Mouse (Mus musculus): ENCODE measurements around the gene Itm2c.

The Itm2c gene

GRCm38 (mm10) chr1:85894231-85894747 is at the start of gene Itm2c:
TSS of gene Itm2c (plus strand) at chr1:85894281.
- DNase-seq (ENCODE audit: low read depth, low spot score) = peak; percentile 89

DNA sequence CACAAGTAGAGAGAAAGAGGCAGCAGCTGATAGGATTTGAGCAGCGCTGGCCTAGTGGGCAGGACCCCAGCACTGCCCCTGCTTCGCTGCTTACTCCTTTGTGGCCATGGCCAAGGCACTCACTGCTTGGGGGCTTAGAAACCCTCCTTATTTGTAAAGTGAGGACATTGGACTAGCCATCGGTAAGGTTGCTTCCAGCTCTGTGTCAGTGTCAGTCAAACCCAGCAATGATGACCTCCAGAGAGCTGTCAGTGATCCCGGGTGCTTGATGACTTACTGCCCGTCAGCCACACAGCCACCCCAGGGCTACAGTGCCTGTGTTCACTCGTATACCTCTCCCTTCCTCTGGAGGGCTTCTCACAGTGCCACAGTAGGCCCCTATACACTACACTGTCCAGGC is 49.1 kb upstream of the Itm2c start:
- DNase-seq (ENCODE audit: low read depth, low spot score) = no peak

DNA sequence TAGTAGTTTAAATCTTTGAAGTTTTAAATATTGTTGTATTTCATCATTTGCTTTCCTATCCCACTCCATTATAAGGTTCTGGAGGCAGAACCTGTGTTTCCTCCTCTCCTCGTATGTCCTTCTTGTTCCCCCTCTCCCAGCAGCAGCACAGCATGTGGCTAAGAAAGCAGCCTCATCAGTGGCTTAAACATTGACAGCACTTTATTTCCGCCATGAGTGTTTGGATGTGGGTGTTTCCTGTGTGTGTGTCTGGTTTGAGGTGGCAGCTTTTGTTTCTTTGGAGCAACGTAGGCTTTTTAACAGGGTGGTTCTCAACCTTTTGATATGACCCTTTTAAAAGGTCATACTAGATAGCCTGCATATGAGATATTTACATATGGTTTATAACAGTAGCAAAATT is 48.6 kb upstream of the Itm2c start:
- DNase-seq (ENCODE audit: low read depth, low spot score) = no peak

DNA sequence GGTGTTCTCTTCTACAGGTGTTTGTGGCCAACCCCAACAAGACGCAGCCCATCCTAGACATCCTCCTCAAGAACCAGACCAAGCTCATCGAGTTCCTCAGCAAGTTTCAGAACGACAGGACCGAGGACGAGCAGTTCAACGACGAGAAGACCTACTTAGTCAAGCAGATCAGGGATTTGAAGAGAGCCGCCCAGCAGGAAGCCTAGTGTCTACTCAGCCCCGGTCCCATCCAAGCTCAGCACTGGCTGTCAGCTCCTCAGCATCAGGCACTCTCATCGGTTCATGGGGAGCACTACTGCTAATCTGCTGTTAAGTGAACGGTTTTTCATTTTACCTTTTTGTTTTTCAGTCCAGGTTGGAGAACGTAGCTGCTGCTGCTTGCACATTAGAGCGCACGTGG is 45.1 kb upstream of the Itm2c start:
- no peak for DNase-seq (ENCODE audit: low read depth, low spot score)

DNA sequence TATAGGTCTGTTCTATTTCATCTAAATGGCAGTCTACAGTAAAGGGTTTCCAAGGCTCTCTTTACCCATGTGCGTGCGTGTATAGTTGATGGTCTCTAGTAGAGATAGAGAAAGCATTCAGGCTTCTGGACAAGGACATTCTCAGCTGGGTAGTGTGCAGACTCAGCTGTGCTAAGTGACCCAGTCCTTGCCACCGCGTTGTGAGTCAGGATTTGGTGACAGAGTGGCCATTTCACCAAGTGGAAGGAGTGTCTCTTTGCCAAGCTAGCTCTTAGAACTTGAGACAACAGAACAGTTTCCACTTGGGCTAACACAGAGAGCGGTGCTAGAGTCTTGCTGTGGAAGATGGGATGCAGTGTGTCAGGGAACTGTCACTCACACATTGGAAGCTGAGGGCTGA is 43.2 kb upstream of the Itm2c start:
- DNase-seq (ENCODE audit: low read depth, low spot score) = no peak

DNA sequence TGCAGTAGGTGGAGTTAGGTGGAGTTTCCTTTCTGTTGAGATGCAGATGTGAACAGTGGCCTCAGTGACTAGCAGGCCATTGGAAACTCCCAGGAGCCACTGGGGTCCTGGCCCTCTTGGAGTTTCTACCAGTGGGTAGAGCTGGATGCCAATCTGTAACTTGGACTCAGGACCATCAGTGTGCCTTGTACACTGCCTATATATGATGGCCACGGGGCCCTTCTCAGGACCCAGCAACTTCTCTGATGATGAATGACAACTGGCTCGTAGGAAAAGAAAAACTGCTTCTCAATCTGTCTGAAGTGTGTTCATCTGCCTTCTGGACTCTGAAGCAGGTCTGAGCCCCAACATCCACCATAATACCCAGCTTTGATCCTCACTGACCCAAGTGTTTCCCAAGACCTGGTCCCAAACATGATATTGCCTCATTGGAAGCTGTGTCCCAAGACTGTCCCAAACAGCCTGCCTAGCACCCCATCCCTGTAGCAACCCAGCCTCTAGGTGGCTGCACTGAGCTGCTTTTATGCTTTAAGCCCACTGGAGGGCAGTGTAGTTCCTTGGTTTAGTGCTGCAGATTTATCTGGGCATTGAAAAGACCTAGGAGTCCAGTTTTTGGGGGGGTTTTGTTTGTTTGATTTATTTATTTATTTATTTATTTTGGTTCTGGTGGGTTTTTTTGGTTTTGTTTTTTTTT is 40.9 kb upstream of the Itm2c start:
- peak; percentile 77 for DNase-seq (ENCODE audit: low read depth, low spot score)

GRCm38 (mm10) chr1:85853865-85854264 is 40.2 kb upstream of the Itm2c start:
- no peak for DNase-seq (ENCODE audit: low read depth, low spot score)

GRCm38 (mm10) chr1:85854475-85854874 is 39.6 kb upstream of the Itm2c start:
- no peak for DNase-seq (ENCODE audit: low read depth, low spot score)

- no peak for DNase-seq (ENCODE audit: low read depth, low spot score)
Measured at GRCm38 (mm10) chr1:85856266-85856665, 37.8 kb upstream of the Itm2c start.

GRCm38 (mm10) chr1:85857261-85857754 is 36.8 kb upstream of the Itm2c start:
- DNase-seq (ENCODE audit: low read depth, low spot score) = no peak

- no peak for DNase-seq (ENCODE audit: low read depth, low spot score)
Measured at GRCm38 (mm10) chr1:85864383-85864782, 29.7 kb upstream of the Itm2c start.

DNA sequence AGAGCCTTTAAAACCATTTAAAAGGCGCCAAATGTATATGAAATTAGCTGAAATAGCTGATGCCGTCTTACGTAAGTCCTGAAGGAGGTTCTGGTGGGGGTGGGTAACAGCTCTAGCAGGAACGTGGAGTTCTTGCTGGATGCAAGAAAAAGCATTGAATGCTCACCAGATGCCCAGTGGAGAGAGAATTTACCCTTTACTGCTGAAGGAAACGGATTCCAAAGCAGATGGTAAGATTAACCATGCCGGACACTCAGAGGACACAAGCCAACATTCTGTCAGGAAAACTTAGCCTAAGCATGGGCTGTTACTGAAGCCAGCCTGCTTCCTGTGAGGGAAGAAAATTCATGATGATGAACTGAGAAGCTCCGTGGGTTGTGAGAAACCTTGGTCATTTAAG is 24.1 kb upstream of the Itm2c start:
- DNase-seq (ENCODE audit: low read depth, low spot score) = no peak

GRCm38 (mm10) chr1:85870546-85870945 is 23.5 kb upstream of the Itm2c start:
- no peak for DNase-seq (ENCODE audit: low read depth, low spot score)

GRCm38 (mm10) chr1:85882003-85882402 is 12.1 kb upstream of the Itm2c start:
- no peak for DNase-seq (ENCODE audit: low read depth, low spot score)

GRCm38 (mm10) chr1:85887221-85887620 is 6.9 kb upstream of the Itm2c start:
- DNase-seq (ENCODE audit: low read depth, low spot score) = no peak

DNA sequence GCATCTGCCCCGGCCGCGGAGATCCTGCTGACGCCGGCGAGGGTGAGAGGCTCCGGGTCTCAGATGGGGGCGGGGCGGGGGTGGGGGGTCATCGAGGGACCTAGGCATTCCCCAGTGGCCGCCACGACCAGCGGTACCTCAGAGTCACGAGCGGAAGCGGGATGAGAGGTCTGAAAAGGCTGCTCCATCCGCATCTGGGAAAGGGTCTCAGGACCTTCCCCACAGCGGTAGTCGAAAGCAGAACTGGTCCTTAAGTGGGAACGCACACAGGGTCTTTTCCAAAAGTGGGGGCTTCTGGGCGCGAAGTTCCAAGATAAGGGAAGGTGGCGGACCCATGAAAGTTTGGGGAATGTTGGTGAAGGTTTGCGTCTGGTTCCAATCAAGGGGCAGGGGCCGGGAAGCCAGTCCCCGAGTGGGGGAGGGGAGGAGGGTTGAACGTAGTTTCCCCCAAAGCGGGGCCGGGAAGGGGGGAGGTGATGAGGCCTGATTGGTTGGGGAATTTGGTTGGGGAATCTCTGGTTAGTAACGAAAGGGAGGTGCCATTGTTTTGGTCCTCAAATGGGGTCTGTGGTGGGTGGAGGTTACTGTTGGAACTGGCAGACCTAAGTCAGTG is 773 bp downstream of the Itm2c start:
- peak; percentile 87 for DNase-seq (ENCODE audit: low read depth, low spot score)

DNA sequence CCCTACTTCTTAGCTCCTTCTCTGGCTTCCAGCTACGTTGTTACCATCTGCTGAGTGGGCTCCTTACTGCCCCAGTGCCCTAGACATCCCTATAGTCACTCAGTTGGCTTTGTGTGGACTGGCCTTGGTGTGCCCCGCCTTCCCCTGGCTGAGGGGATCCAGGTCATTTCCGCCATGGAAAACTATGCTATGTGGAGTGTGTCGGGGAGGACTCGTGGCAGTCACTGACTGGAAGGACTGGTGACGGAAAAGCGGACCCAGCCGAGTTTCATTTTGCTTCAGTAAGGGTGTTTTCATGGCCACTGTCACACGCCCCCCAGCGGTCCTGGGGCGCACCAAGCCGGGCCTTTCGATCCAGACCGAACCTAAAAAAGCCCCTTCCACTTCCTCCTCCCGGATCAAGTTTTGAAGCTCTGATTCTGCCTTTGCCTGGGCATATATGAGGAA is 1.3 kb downstream of the Itm2c start:
- DNase-seq (ENCODE audit: low read depth, low spot score) = peak; percentile 77

DNA sequence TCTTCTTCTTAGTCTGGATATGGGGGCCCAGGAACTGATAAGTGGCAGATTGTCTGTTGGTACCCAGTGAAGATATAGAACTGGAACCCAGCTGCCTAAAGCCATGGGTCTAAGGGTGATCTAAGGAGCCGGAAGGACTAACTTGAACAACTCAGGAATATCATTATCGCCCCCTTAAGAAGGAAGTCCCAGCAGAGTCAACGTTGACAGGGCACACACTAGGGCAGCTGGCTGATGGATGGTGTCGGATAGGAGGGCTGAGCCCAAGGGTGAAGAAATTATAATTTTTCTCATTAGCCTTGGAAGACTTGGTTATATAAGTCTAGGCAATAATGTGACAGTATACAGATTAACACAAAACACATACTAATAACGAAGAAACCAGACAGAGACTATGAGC is 2.0 kb downstream of the Itm2c start:
- DNase-seq (ENCODE audit: low read depth, low spot score) = no peak

- no peak for DNase-seq (ENCODE audit: low read depth, low spot score)
Measured at GRCm38 (mm10) chr1:85896781-85897700, 3.0 kb downstream of the Itm2c start.

- no peak for DNase-seq (ENCODE audit: low read depth, low spot score)
Measured at GRCm38 (mm10) chr1:85897901-85898760, 4.0 kb downstream of the Itm2c start.

DNA sequence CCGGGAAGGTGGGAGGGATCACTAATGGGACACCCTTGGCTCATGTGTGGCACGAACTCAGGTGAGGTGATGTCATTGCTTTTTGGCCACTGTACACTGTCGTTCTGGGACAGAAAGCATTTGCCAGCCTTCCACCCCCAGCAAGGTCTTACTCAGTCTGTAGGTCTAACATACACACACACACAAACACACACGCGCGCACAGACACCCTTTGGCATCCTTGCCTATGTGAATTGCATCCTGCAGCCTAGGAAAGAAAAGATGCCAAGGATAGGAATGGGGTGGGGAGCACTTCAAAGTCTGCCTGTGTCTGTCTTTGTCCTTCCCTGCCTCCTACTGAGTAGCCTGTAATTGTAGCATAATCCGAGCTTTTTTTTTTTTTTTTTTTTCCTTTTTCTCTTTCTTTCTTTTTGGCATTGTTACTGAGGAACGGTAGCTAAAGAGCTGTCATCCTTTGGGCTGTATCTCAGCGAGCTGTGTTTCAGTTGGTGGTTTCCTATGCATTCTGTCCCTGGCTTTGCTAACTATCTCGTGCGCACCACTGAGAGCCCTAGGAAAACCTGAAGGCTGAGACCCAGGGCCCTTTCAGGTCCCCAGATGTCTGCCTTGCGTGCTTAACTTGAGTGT is 4.8 kb downstream of the Itm2c start:
- no peak for DNase-seq (ENCODE audit: low read depth, low spot score)
